Mouse (Mus musculus): Measurements from ENCODE around the gene Mboat2. TPM values are rescaled to one million over a fixed set of nuclear protein-coding genes. Genes with fewer than 3 reads are reported as not detected.

Gene Mboat2
- polyA plus RNA-seq, 1 experiment from 2014 or later: 79.2 TPM

GRCm38 (mm10) chr12:24975115-24975733, 144.5 kb downstream of the Mboat2 start:
- peak overlapping the region; percentile 93 for H3K4me3 ChIP-seq (replicated peaks; ENCODE audit: low read length)
- peak overlapping the region; percentile 52 for H3K4me2 ChIP-seq (replicated peaks)
- no peaks in the 10 kb centered on the region for H3K9me3 ChIP-seq (ENCODE audit: control insufficient read depth, low read length)
- peak; percentile 89 for DNase-seq (ENCODE audit: low spot score)
- peak overlapping the region; percentile 90 for H3K9ac ChIP-seq
- peak overlapping the region; percentile 96 for H3K27ac ChIP-seq
- peaks cover 21% of the 10 kb centered on the region for H3K4me1 ChIP-seq (replicated peaks; ENCODE audit: control insufficient read depth, insufficient read depth, low read length)
- H3K36me3 ChIP-seq (replicated peaks; ENCODE audit: control insufficient read depth, insufficient read depth): peaks cover 7% of the 10 kb centered on the region; the same call in 1 of the 2 replicates
- WGBS: under 1% methylated on average over 31 of the region's 31 CpGs
- H3K27me3 ChIP-seq (ENCODE audit: control insufficient read depth, insufficient read depth, low read length): no peaks in the 10 kb centered on the region
- ATAC-seq (ENCODE audit: low FRiP score): peak; percentile 82

- no peak overlapping the region for H3K4me2 ChIP-seq (replicated peaks)
- no peak overlapping the region for H3K9ac ChIP-seq
- DNase-seq (ENCODE audit: low spot score) (no peak), ATAC-seq (ENCODE audit: low FRiP score) (no peak)
- no peak overlapping the region for H3K27ac ChIP-seq
- H3K4me3 ChIP-seq (replicated peaks; ENCODE audit: low read length): no peak overlapping the region
- H3K4me1 ChIP-seq (replicated peaks; ENCODE audit: control insufficient read depth, insufficient read depth, low read length): no peaks in the 10 kb centered on the region
- H3K9me3 ChIP-seq (ENCODE audit: control insufficient read depth, low read length): no peaks in the 10 kb centered on the region
- WGBS: 94% methylated on average over 5 of the region's 5 CpGs
- H3K36me3 ChIP-seq (replicated peaks; ENCODE audit: control insufficient read depth, insufficient read depth): peaks cover 79% of the 10 kb centered on the region
- no peaks in the 10 kb centered on the region for H3K27me3 ChIP-seq (ENCODE audit: control insufficient read depth, insufficient read depth, low read length)
These were observed 154.5 kb downstream of the Mboat2 start for GRCm38 (mm10) chr12:24985226-24985625.

- Histone ChIP-seq H3K9me3 (ENCODE audit: control insufficient read depth, low read length) (no peaks in the 10 kb centered on the region), H3K4me1 (replicated peaks; ENCODE audit: control insufficient read depth, insufficient read depth, low read length) (no peaks in the 10 kb centered on the region), H3K4me2 (replicated peaks) (no peak overlapping the region), H3K27ac (no peak overlapping the region), H3K27me3 (ENCODE audit: control insufficient read depth, insufficient read depth, low read length) (no peaks in the 10 kb centered on the region), H3K36me3 (replicated peaks; ENCODE audit: control insufficient read depth, insufficient read depth) (peaks cover 97% of the 10 kb centered on the region), H3K9ac (no peak overlapping the region), H3K4me3 (replicated peaks; ENCODE audit: low read length) (no peak overlapping the region)
- 87% methylated on average over 4 of the region's 4 CpGs for WGBS
- DNase-seq (ENCODE audit: low spot score) (no peak), ATAC-seq (ENCODE audit: low FRiP score) (no peak)
These were observed 164.7 kb downstream of the Mboat2 start for GRCm38 (mm10) chr12:24995350-24995749.

- Histone ChIP-seq H3K4me2 (replicated peaks) (no peak overlapping the region), H3K4me1 (replicated peaks; ENCODE audit: control insufficient read depth, insufficient read depth, low read length) (no peaks in the 10 kb centered on the region), H3K27ac (no peak overlapping the region), H3K9ac (no peak overlapping the region), H3K36me3 (replicated peaks; ENCODE audit: control insufficient read depth, insufficient read depth) (peaks cover 96% of the 10 kb centered on the region), H3K27me3 (ENCODE audit: control insufficient read depth, insufficient read depth, low read length) (no peaks in the 10 kb centered on the region), H3K9me3 (ENCODE audit: control insufficient read depth, low read length) (no peaks in the 10 kb centered on the region), H3K4me3 (replicated peaks; ENCODE audit: low read length) (no peak overlapping the region)
- WGBS: 88% methylated on average over 6 of the region's 6 CpGs
- no peak for DNase-seq (ENCODE audit: low spot score)
- no peak for ATAC-seq (ENCODE audit: low FRiP score)
These were observed 174.7 kb downstream of the Mboat2 start for GRCm38 (mm10) chr12:25005350-25005749.

GRCm38 (mm10) chr12:25009957-25010356, 179.3 kb downstream of the Mboat2 start:
- no peaks in the 10 kb centered on the region for H3K4me1 ChIP-seq (replicated peaks; ENCODE audit: control insufficient read depth, insufficient read depth, low read length)
- no peaks in the 10 kb centered on the region for H3K27me3 ChIP-seq (ENCODE audit: control insufficient read depth, insufficient read depth, low read length)
- no peak overlapping the region for H3K27ac ChIP-seq
- no peak for ATAC-seq (ENCODE audit: low FRiP score)
- 90% methylated on average over 9 of the region's 9 CpGs for WGBS
- H3K4me2 ChIP-seq (replicated peaks): no peak overlapping the region
- no peak overlapping the region for H3K9ac ChIP-seq
- H3K4me3 ChIP-seq (replicated peaks; ENCODE audit: low read length): no peak overlapping the region
- DNase-seq (ENCODE audit: low spot score): no peak
- H3K9me3 ChIP-seq (ENCODE audit: control insufficient read depth, low read length): no peaks in the 10 kb centered on the region
- peaks cover 96% of the 10 kb centered on the region for H3K36me3 ChIP-seq (replicated peaks; ENCODE audit: control insufficient read depth, insufficient read depth)

- Histone ChIP-seq H3K4me2 (replicated peaks) (no peak overlapping the region), H3K27ac (no peak overlapping the region), H3K27me3 (ENCODE audit: control insufficient read depth, insufficient read depth, low read length) (no peaks in the 10 kb centered on the region), H3K9me3 (ENCODE audit: control insufficient read depth, low read length) (no peaks in the 10 kb centered on the region), H3K36me3 (replicated peaks; ENCODE audit: control insufficient read depth, insufficient read depth) (peaks cover 96% of the 10 kb centered on the region), H3K4me3 (replicated peaks; ENCODE audit: low read length) (no peak overlapping the region), H3K9ac (no peak overlapping the region), H3K4me1 (replicated peaks; ENCODE audit: control insufficient read depth, insufficient read depth, low read length) (no peaks in the 10 kb centered on the region)
- ATAC-seq (ENCODE audit: low FRiP score) (no peak), DNase-seq (ENCODE audit: low spot score) (no peak)
- 85% methylated on average over 1 of the region's 1 CpGs for WGBS
These were observed 179.7 kb downstream of the Mboat2 start for GRCm38 (mm10) chr12:25010416-25010815.

GRCm38 (mm10) chr12:25011733-25012367, 181.2 kb downstream of the Mboat2 start:
- ATAC-seq (ENCODE audit: low FRiP score): no peak
- peaks cover 98% of the 10 kb centered on the region for H3K36me3 ChIP-seq (replicated peaks; ENCODE audit: control insufficient read depth, insufficient read depth)

GRCm38 (mm10) chr12:25012555-25013540, 182.2 kb downstream of the Mboat2 start:
- Histone ChIP-seq H3K9ac (no peak overlapping the region), H3K36me3 (replicated peaks; ENCODE audit: control insufficient read depth, insufficient read depth) (peaks cover 99% of the 10 kb centered on the region), H3K27ac (no peak overlapping the region), H3K9me3 (ENCODE audit: control insufficient read depth, low read length) (no peaks in the 10 kb centered on the region), H3K4me3 (replicated peaks; ENCODE audit: low read length) (no peak overlapping the region), H3K27me3 (ENCODE audit: control insufficient read depth, insufficient read depth, low read length) (no peaks in the 10 kb centered on the region), H3K4me2 (replicated peaks) (no peak overlapping the region), H3K4me1 (replicated peaks; ENCODE audit: control insufficient read depth, insufficient read depth, low read length) (no peaks in the 10 kb centered on the region)
- ATAC-seq (ENCODE audit: low FRiP score) (no peak), DNase-seq (ENCODE audit: low spot score) (no peak)
- WGBS: 91% methylated on average over 13 of the region's 13 CpGs

More at GRCm38 (mm10) chr12:25011733-25012367, 181.2 kb downstream of the Mboat2 start:
- no peaks in the 10 kb centered on the region for H3K9me3 ChIP-seq (ENCODE audit: control insufficient read depth, low read length)
- no peak overlapping the region for H3K4me3 ChIP-seq (replicated peaks; ENCODE audit: low read length)
- H3K4me2 ChIP-seq (replicated peaks): no peak overlapping the region
- no peak overlapping the region for H3K27ac ChIP-seq
- WGBS: 81% methylated on average over 15 of the region's 15 CpGs
- no peak for DNase-seq (ENCODE audit: low spot score)
- H3K27me3 ChIP-seq (ENCODE audit: control insufficient read depth, insufficient read depth, low read length): no peaks in the 10 kb centered on the region
- H3K9ac ChIP-seq: no peak overlapping the region
- no peaks in the 10 kb centered on the region for H3K4me1 ChIP-seq (replicated peaks; ENCODE audit: control insufficient read depth, insufficient read depth, low read length)

All from hindbrain, embryonic 14.5 days (tissue).